15 mouse cellular contexts compared by ENCODE assay signal in the genomic region with DNA sequence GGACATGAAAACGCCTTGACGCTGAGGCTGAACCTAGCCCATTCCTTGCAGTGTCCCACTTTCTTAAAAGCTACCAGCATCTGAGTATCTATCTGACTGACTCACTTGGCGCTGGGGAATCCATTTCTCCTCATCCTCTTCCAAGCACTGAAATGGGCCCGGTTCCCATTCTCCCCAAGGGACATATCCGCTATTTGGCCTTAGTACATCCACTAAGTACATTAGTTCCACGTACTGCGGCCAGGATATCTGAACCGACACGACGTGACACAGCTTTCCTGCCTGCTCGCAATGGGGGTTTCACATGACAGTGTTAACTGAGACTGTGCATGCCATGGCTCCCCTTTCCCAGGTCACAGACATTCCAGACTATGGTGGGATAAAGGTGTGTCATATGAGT.
DNase-seq lines count a peak whose midpoint lies in the region; ATAC-seq and TF ChIP-seq lines count a peak whose summit lies in the region.
"Had no signal": no experiment of that assay in that cellular context is flagged by ENCODE, and none has a peak within 500 bp of the region (broad histone marks: within the 10 kb centered on the region; RNA-seq: fewer than 3 reads in every experiment).

No protein-coding gene starts in this region.

- H3K27me3 ChIP-seq in limb, embryonic 12.5 days, result no peaks in the 10 kb centered on the region
- no peaks in the 10 kb centered on the region for H3K27me3 ChIP-seq in limb, embryonic 10.5 days (ENCODE audit: low read depth, poor library complexity, severe bottlenecking)
- no peaks in the 10 kb centered on the region for H3K27me3 ChIP-seq in limb, embryonic 14.5 days (ENCODE audit: control insufficient read depth, insufficient read depth, low read length)
- no peaks in the 10 kb centered on the region for H3K27me3 ChIP-seq in hindbrain, embryonic 11.5 days (ENCODE audit: control insufficient read depth, insufficient read depth, low read length)
- H3K27me3 ChIP-seq: liver, embryonic 15.5 days had no signal

- WGBS in limb, embryonic 12.5 days, result 79% methylated on average over 11 of the region's 11 CpGs
- WGBS in limb, embryonic 10.5 days, result 88% methylated on average over 11 of the region's 11 CpGs
- WGBS in limb, embryonic 14.5 days, result 76% methylated on average over 11 of the region's 11 CpGs
- 87% methylated on average over 11 of the region's 11 CpGs for WGBS in hindbrain, embryonic 11.5 days

- H3K4me3 ChIP-seq in limb, embryonic 12.5 days (replicated peaks), result no peak overlapping the region
- no peak overlapping the region for H3K4me3 ChIP-seq in limb, embryonic 10.5 days
- no peak overlapping the region for H3K4me3 ChIP-seq in limb, embryonic 14.5 days (replicated peaks; ENCODE audit: low read length)
- H3K4me3 ChIP-seq in hindbrain, embryonic 11.5 days (ENCODE audit: low read depth, low read length), result no peak overlapping the region
- H3K4me3 ChIP-seq: liver, embryonic 15.5 days had no signal

- TF ChIP-seq POLR2A in limb, embryonic 14.5 days (IDR thresholded peaks at IDR 0.05; ENCODE audit: borderline replicate concordance, extremely low read depth, insufficient read depth, insufficient read length), result no peak

- DNase-seq in adrenal gland, postnatal 14 days, result peak; percentile 26
- no peak for DNase-seq in adrenal gland, adult (ENCODE audit: inconsistent age in 2 of 2, low spot score in 1 of 2)
- DNase-seq in limb, embryonic 10.5 days (ENCODE audit: low spot score), result no peak
- peak; percentile 61 for DNase-seq in heart, adult 8-10 months (ENCODE audit: low spot score)
- DNase-seq in limb, embryonic 14.5 days (ENCODE audit: low spot score), result peak; percentile 32
- no peak for DNase-seq in lung, postnatal 4 days
- DNase-seq in hindbrain, embryonic 11.5 days (ENCODE audit: low spot score), result no peak
- DNase-seq: cerebellum, adult 2 months; kidney, adult 11 months; layer of hippocampus, postnatal 36 days had no signal

- H3K9me3 ChIP-seq in limb, embryonic 12.5 days, result peaks cover 7% of the 10 kb centered on the region; the same call in 1 of the 2 replicates
- H3K9me3 ChIP-seq in limb, embryonic 10.5 days (replicated peaks), result no peaks in the 10 kb centered on the region; the same call in 1 of the 2 replicates
- H3K9me3 ChIP-seq in limb, embryonic 14.5 days (ENCODE audit: control insufficient read depth, low read length), result no peaks in the 10 kb centered on the region; the same call in 1 of the 2 replicates
- H3K9me3 ChIP-seq in hindbrain, embryonic 11.5 days (ENCODE audit: control insufficient read depth, low read length), result no peaks in the 10 kb centered on the region
- H3K9me3 ChIP-seq: liver, embryonic 15.5 days had no signal

- no peak overlapping the region for H3K4me2 ChIP-seq in limb, embryonic 12.5 days
- H3K4me2 ChIP-seq in limb, embryonic 14.5 days (replicated peaks; ENCODE audit: low read depth, low read length, severe bottlenecking), result no peak overlapping the region
- no peak overlapping the region for H3K4me2 ChIP-seq in hindbrain, embryonic 11.5 days (replicated peaks; ENCODE audit: low read depth, low read length)
- H3K4me2 ChIP-seq: hindbrain, embryonic 14.5 days; liver, embryonic 15.5 days had no signal

- peaks cover 27% of the 10 kb centered on the region for H3K36me3 ChIP-seq in limb, embryonic 12.5 days
- H3K36me3 ChIP-seq in limb, embryonic 10.5 days, result peaks cover 42% of the 10 kb centered on the region
- peaks cover 20% of the 10 kb centered on the region for H3K36me3 ChIP-seq in limb, embryonic 14.5 days (ENCODE audit: control insufficient read depth, insufficient read depth, low read length)
- H3K36me3 ChIP-seq in hindbrain, embryonic 11.5 days (ENCODE audit: control insufficient read depth, insufficient read depth, low read length), result no peaks in the 10 kb centered on the region
- H3K36me3 ChIP-seq: liver, embryonic 15.5 days had no signal

- no peak overlapping the region for H3K27ac ChIP-seq in limb, embryonic 12.5 days
- no peak overlapping the region for H3K27ac ChIP-seq in limb, embryonic 10.5 days
- no peak overlapping the region for H3K27ac ChIP-seq in limb, embryonic 14.5 days (replicated peaks; ENCODE audit: low read depth, low read length)
- no peak overlapping the region for H3K27ac ChIP-seq in hindbrain, embryonic 11.5 days (ENCODE audit: low read depth, low read length)
- H3K27ac ChIP-seq: hindbrain, embryonic 14.5 days; liver, embryonic 15.5 days had no signal

- ATAC-seq in limb, embryonic 12.5 days (ENCODE audit: insufficient number of reproducible peaks, insufficient read depth, low FRiP score, low TSS enrichment, low read depth), result 0 out of 2 replicates have a peak, but pooled peaks have one; percentile 7
- ATAC-seq in limb, embryonic 14.5 days (ENCODE audit: low FRiP score, low read depth), result 0 out of 2 replicates have a peak, but pooled peaks have one; percentile 30
- ATAC-seq in hindbrain, embryonic 11.5 days (ENCODE audit: low FRiP score), result no peak
- ATAC-seq: lung, postnatal 0 days; midbrain, embryonic 16.5 days had no signal

- no peak overlapping the region for H3K9ac ChIP-seq in limb, embryonic 12.5 days (replicated peaks)
- no peak overlapping the region for H3K9ac ChIP-seq in limb, embryonic 14.5 days (ENCODE audit: low read depth, low read length, severe bottlenecking)
- H3K9ac ChIP-seq in hindbrain, embryonic 11.5 days (ENCODE audit: low read depth, low read length), result no peak overlapping the region
- H3K9ac ChIP-seq: hindbrain, embryonic 14.5 days; liver, embryonic 15.5 days had no signal

- no peaks in the 10 kb centered on the region for H3K4me1 ChIP-seq in limb, embryonic 12.5 days (replicated peaks)
- H3K4me1 ChIP-seq in limb, embryonic 10.5 days, result peaks cover 2% of the 10 kb centered on the region; the same call in 1 of the 2 replicates
- H3K4me1 ChIP-seq in limb, embryonic 14.5 days (ENCODE audit: control insufficient read depth, insufficient read depth, low read length), result no peaks in the 10 kb centered on the region
- H3K4me1 ChIP-seq in hindbrain, embryonic 11.5 days (replicated peaks; ENCODE audit: control insufficient read depth, insufficient read depth, low read length), result no peaks in the 10 kb centered on the region
- H3K4me1 ChIP-seq: liver, embryonic 15.5 days had no signal

Comparison
In these comparisons a context has a peak if more than half of its experiments do, and no peak if none do; other contexts are left out.
1. DNase-seq: peak in adrenal gland, postnatal 14 days (single experiment), heart, adult 8-10 months (single experiment) and limb, embryonic 14.5 days (single experiment); none in adrenal gland, adult (0 of 2), limb, embryonic 10.5 days (single experiment), lung, postnatal 4 days (0 of 2) and hindbrain, embryonic 11.5 days (single experiment).